Mouse (Mus musculus): ENCODE measurements at regions not wholly inside any gene's neighbourhood (a gene's known extent, or its start where the extent isn't known, plus 50 kb on each side); places are given as distances from the start of the nearest gene placed in this dataset.

DNA sequence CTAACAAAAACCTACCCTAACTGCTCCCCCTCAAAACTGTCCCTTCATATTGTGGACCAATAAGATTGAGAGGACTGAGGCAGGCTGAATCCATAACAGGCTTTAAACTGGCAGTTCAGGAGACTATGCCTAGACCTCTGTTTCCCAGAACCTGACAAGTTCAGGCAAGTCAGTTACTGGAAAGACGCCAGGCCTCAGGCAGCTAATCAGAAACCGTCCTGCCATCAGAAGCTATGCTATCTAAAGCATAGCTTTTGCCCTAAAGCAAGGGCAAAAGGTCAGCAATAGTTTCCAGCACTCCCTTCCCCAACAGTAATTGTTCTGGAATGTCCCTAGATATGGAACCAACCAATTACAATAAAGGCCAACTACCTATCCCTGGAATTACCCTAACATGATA, 273.0 kb downstream of the Bche start:
- DNase-seq, result no peak

GRCm38 (mm10) chr3:73434331-73434730, 273.9 kb downstream of the Bche start:
- DNase-seq, result no peak

DNA sequence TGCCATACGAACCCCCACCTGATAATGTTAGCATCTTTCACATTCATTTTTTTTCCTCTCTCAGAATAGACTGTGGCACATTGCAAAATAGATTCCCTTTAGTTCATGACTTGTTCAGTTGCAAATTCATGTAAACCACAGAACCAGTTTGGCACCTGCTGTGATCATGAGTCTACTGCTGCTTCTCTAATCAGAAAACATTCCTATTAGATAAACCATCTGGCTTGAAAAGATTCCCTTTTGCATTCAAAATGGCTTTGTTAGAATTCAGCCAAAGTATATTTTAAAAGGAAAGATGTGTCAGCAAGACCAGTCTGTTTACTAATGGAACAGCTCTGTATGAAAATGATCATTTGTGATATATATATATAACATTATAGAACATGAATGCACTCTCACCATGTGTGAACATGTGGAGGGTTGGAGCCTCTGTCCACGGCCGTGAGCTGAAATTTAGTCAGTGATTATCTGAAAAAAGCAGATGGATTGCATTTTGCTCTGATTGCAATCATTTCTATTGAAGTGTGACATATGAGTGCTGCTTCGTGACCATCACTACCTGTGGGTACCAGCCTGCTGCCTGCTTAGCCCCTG, 298.2 kb downstream of the Bche start:
- DNase-seq, result no peak

GRCm38 (mm10) chr3:73401395-73401794, 306.8 kb downstream of the Bche start:
- DNase-seq, result peak; percentile 3

- DNase-seq, result no peak
Measured at GRCm38 (mm10) chr3:73395808-73396207, 312.4 kb downstream of the Bche start.

GRCm38 (mm10) chr3:73389722-73390651, 318.2 kb downstream of the Bche start:
- DNase-seq, result no peak

DNA sequence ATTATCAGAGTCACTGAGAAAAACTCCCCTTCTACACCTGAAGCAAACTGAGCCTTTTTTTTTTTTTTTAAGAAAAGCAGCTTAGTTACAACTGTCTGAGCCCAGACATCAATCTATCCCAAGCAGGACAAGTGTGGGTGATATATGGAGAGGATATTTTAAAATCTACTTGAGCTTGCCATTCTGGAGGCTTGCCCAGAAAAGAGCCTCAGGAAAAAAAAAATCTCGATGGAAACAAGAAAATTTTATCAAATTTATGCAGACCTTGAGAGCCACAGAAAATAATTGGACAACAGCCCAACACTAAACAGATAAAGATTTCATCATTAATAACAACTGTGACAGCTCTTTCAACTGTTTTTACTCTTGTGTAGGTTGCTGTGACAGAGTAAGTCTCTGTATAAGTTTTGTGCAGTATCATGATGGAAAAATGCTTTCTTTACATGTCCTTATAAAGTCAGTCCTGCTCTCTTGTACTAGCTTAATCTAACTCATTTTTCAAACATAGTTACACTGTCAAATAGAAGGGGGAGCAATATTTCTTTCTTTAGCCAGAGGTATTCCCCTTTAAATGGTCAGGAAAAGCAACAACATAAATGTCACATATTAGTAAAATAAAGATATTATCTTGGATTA, 297.4 kb upstream of the Slitrk3 start:
- DNase-seq, result no peak

DNA sequence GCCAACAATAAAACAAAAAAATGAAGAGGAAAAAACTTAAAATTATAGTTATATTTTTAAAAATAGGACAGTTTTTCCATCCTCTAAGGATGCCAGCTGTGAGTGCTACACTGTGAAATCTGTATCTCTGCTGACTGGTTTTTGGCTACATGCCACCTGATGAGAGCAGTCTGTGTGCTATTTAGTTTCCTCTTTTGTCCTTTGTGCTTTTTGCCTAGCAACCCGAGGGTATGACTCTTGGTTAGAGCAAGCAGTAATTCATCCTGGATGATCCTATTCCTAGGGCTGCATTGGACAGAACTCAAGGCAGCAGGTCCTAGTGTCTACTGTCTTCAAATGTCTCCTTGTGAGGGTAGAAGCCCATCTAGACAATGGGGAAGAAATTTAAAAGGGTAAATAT, 285.6 kb upstream of the Slitrk3 start:
- peak; percentile 5 for DNase-seq

GRCm38 (mm10) chr3:73339730-73340129, 282.1 kb upstream of the Slitrk3 start:
- no peak for DNase-seq

DNA sequence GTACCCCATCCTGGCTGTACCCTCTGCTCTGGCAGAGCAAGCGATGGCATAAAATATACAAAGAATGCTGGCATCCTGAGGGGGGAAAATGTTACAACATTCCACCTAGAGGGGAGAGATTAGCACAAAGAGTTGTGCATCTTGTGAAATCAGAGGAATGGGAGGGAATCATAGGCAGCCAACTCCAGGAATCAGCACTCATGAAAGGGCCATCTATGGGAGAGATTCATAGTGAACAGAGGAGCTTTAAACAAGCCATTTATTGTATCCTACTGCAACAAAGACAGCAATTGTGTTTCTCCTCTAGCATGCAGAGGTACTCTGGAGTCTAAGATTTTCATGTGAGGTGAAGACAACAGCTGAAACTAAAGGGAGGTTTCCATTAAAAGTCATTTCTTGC, 265.6 kb upstream of the Slitrk3 start:
- peak; percentile 5 for DNase-seq
